Mouse (Mus musculus) layer of hippocampus, adult 11-12 months (tissue): ENCODE measurements around the gene Capn8.
"Not testable (repeated sequence)": the region's sequence is repeated elsewhere in the genome, so short reads cannot be mapped to it uniquely, and the experiment has no call there.

Experiments used
- DNase-seq: peaks from one replicate; pipeline ENCODE4 v3.0.0; 2022; ENCODE audit warnings: low spot score

The Capn8 gene

DNA sequence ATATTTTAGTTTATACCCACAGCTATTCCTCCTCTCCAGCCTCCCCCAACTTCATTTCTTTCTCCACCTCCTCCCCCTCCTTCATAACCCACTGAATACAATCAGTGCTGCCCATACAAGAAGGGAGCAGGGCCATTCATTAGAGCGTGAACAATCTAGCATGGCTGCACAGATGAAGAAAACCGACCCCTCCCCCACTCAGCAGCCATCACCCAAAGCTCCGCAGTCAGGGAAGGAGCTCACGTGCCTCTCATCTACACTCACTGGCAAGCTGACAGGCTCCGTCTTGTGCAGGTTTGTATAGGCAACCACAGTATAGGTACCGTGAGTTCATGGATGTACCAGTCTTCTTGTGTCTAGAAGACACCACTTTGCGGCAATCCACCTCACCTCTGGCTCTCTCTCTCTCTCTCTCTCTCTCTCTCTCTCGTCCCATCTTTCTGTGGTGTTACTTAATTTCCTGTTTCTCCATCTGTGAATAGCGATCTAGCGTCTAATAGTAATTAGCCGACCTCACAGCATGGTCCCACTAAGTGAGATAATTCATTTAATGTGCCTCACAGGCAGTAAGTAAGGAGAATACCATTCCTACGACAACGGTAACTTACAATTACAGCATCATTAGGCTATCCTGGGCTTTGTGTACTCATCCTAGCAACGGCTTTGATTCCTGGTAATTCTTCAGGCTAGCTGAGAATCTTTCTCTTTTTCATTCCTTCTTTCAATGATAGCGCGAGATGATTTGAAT lies 53.6 kb downstream of the Capn8 start:
- DNase-seq: no peak

GRCm38 (mm10) chr1:182620470-182620869 lies 55.7 kb downstream of the Capn8 start:
- no peak for DNase-seq

GRCm38 (mm10) chr1:182621256-182621655 lies 56.4 kb downstream of the Capn8 start:
- DNase-seq: no peak

GRCm38 (mm10) chr1:182626197-182626596 lies 61.4 kb downstream of the Capn8 start:
- DNase-seq: no peak

DNA sequence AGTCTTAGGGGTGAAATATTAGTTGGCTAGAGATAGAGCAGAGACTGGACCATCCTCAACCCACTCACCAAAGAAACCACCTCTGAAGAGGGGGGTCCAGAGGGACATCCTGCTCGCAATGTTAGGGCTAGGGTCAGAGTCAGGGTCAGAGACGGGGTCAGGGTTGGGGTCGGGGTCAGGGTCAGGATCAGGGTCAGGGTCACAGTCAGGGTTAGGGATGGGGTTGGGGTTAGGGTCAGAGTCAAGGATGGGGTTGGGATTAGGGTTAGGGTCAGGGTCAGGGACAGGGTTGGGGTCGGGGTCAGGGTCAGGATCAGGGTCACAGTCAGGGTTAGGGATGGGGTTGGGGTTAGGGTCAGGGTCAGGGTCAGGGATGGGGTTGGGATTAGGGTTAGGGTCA lies 64.4 kb downstream of the Capn8 start:
- no peak for DNase-seq

- DNase-seq: no peak
Measured at GRCm38 (mm10) chr1:182633712-182634294, 69.0 kb downstream of the Capn8 start.

GRCm38 (mm10) chr1:182639016-182639415 lies 74.2 kb downstream of the Capn8 start:
- DNase-seq: no peak

DNA sequence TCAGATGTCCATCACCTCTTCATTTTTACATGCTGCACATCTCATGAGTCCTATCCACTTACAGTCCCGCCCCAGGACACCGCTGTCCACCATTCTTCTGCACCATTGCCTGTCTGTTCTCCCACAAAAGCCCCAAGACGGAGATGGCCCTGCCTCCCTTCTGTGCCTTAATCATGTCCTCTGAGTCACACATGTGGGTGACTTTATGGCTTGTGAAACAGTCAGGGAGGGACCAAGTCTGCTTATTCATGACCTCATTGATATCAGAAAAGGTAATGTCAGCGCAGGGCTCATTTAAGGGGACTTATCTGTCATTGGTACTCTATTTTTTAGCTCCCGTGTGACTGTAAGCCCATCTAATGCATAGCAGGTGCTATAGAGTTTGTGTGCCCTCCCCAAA lies 74.6 kb downstream of the Capn8 start:
- DNase-seq: no peak

GRCm38 (mm10) chr1:182640094-182640493 lies 75.3 kb downstream of the Capn8 start:
- no peak for DNase-seq

DNA sequence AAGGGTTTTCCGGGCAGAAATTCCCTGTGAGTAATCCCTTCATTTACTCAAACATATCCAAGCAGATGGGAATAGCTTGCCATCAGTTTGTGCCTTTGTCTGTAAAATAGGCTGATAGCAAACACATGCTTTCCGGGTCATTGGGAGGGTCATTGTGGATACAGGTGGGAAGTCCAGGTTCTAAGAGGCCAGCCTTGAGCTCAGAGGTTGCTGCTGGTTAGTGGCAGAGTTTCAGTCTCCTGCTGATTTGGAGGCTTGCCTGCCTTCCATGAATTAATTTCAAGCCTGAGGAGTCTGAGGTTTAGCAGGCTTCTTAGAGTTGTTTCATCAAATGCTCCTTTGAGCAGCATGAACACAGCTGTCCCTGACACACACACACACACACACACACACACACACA lies 78.0 kb downstream of the Capn8 start:
- DNase-seq: no peak

DNA sequence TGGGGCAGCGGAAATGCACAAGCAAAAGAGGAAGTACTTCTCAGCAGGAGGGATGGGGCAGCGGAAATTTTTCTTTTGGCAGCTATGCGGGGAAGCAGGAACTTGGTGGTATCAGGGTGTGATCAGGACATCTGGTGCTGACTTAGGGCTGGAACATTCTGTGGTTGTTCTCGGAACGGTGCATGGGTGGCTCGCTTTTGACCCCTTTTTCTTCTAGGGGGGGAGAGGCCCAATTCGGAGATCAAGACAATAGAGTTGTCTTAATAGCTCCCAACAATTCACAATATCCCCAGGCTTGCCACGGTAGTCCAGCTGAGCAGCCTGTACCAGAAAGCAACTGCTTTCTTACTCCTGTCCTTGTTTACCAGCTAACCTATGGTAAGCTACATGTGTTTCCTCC lies 79.6 kb downstream of the Capn8 start:
- not testable (repeated sequence) for DNase-seq

GRCm38 (mm10) chr1:182645211-182645668 lies 80.4 kb downstream of the Capn8 start:
- DNase-seq: no peak

GRCm38 (mm10) chr1:182646796-182647195 lies 82.0 kb downstream of the Capn8 start:
- DNase-seq: no peak

DNA sequence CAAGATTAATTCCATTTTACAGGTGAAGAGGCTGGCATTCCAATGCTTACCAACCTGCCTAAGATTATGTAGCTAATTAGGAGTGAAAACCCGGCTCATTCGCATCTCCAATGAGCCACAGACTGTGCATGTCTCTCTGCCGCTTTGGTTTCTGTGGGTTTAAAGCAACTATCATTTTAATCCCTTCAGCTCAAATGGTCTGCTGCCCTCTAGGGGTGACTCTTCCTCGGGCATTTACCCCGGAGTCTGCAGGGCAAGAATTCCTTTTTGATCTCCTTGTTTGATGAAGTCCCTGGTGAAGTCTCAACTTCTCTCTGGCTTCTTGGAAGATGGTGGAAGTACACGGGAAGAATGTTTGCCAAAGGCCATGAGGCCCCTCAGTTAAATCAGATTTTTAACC lies 93.0 kb downstream of the Capn8 start:
- peak; percentile 85 for DNase-seq

GRCm38 (mm10) chr1:182660365-182660764 lies 95.6 kb downstream of the Capn8 start:
- DNase-seq: no peak

- peak; percentile 33 for DNase-seq
Measured at GRCm38 (mm10) chr1:182663671-182664070, 98.9 kb downstream of the Capn8 start.

DNA sequence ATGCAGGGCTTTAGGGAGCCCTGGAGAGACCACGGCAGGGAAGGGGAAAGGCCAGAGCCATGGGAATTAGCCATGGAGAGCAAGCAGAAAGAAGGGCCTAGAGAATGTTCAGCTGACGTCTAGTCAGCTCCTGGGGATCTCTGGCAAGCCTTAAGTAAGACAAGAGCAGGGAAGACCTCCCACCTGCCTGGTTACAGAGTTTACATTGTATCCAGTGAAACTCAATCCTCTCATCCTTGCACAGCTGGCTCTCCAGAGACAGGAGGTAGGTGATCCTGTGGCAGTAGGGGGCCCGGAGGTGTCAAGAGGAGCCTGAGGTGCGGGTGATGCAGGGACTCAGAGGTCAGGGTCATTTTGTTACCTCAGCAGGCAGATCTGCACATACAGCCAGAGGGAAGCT lies 100.0 kb downstream of the Capn8 start:
- DNase-seq: no peak

GRCm38 (mm10) chr1:182667281-182667680 lies 102.5 kb downstream of the Capn8 start:
- DNase-seq: no peak

DNA sequence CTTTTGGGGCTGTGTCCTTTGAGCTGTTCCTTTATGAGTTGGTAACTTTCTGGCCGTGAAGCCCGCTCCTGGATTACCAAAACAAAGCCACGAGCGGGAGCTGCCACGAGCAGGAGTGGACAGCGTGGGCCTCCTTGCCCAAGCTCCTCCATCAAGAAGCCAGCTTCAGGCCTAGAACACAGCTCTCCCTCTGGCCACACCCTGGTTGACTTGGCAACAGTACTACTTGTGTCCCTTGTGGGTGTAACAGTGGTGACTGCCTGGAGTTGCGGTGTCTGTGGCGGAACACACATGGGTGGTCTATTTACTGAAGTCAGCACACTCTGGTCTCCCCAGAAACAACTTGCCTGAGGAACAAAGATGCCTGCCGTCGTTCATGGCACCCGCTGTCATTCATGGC lies 104.9 kb downstream of the Capn8 start:
- no peak for DNase-seq

DNA sequence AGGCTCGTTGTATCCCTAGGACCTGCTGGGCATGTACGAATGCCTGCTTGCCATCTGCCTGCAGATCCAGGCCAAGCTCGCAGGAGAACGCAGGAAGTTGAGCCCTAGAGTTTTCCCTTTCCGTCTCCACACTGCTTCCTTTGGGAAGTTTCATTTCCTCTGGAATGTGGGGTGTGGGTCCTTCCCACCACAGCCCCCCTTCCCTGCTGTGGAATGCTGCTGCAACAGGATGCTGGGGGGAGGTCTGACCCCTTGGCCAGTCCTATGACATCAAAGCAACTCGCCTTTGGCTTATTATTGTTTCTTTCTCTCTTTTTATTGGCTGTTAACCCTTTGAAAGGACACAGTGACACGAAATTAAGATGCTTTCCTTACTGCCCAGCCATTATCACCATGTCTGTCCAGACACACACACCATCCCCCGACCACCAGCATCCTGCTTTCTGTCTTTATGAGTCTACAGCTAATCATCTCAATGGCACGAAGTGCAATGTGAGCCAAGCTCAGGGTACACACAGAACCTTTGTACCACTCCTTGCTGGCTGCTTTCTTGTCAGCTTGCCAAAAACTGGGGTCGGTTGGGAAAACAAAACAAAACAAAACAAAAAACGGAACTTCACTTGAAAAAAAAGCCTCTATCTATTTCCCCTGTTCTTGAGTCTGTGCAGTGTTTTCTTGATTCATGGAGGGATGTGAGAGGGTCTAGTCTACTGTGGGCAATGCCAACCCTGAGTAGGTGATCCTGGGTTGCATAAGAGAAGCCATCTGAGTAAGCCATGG lies 105.9 kb downstream of the Capn8 start:
- DNase-seq: no peak

DNA sequence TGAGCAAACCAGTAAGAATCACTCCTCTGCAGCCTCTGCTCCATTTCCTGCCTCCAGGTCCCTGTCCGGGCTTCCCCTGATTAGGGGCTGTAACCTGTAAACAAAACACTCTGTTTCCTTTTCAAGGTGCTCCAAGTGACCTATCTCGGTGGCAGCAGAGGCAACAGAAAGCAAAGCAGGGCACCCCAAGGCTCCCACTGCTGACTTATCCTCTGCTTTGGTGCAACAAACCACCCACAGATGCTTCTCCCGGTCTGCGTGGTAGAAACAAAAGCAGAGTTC lies 106.5 kb downstream of the Capn8 start:
- no peak for DNase-seq

DNA sequence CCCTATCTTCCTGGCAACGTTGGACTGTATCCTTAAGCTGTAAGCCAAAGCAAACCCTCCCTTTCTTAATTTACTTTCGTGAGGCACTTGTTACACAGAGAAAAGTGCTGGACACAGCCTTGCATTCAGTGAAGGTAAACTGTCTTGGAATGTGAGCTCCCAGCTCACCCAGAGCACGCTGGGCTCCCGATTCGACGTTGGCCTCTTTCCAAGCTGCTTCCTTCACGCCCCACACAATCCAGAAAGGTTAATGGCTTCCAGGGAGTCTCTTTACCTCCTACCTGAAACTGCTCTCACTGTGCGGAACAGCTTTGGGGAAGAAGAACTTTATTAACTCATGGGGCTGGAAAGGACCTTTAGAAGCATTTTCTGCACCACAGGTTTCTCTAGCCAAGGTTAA lies 110.5 kb downstream of the Capn8 start:
- DNase-seq: no peak

DNA sequence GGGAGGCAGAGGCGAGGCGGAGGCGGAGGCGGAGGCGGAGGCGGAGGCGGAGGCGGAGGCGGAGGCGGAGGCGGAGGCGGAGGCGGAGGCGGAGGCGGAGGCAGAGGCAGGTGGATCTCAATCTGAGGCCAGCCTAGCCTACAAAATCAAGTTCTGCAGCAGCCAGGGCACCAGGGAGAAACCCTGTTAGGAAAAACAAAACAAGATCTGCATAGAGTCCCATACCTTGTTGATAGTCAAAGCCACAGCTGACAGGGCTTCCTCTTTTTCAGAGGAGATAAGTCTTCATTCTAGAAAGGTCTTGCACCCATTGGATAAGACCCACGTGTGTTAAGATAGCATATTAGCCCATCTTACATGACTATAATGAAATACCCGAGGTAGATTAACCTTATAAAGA lies 113.3 kb downstream of the Capn8 start:
- no peak for DNase-seq
